Mouse (Mus musculus): Measurements from ENCODE around the gene Sec23a.
"Not testable (repeated sequence)": the region's sequence is repeated elsewhere in the genome, so short reads cannot be mapped to it uniquely, and the experiment has no call there.

The Sec23a gene

DNA sequence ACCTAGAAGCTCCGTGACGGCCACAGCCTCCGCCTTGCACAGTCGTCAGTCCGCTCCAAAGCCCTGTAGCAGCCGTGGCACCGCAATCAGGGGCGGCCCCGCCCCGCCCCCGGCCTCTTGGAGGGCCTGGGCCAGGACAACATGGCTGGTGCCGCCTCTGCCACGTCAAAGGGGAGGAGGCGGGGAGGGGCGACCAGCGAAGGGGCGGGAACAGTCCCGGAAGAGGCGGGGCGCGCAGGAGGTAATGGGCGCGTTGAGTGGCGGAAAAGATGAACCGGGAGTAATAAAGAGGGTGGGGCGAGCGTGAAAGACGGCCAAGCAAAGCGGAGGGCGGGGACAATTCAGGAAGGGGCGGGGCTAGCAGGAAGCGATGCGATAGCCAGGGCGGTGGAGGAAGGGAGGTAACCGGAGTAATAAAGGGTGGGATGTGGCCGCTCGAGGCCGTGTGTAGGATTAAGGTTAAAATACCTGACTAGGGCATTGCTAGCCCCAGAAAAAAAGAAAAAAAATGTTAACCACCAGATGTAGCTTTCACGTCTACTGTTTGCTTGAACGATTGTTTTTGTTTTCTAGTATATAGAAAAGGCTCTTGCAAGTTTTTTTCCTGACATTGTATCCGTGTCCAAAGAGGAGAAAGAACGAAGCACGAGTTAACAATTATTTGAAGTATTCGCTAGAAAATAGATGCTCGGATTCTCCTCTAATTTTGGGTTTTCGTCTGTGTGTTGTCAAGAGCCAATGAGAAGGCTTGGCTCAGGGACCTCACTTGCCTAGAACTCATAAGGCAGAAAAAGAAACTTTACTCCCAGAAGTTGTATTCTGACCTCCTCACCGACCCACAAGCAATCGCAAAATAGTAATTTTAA, at the start of gene Sec23a:
Gene Sec23a (minus strand): TSS at position 174 of the 866 bp plus-strand sequence.
- peak; percentile 82 for DNase-seq (ENCODE audit: extremely low read depth, low read depth)

DNA sequence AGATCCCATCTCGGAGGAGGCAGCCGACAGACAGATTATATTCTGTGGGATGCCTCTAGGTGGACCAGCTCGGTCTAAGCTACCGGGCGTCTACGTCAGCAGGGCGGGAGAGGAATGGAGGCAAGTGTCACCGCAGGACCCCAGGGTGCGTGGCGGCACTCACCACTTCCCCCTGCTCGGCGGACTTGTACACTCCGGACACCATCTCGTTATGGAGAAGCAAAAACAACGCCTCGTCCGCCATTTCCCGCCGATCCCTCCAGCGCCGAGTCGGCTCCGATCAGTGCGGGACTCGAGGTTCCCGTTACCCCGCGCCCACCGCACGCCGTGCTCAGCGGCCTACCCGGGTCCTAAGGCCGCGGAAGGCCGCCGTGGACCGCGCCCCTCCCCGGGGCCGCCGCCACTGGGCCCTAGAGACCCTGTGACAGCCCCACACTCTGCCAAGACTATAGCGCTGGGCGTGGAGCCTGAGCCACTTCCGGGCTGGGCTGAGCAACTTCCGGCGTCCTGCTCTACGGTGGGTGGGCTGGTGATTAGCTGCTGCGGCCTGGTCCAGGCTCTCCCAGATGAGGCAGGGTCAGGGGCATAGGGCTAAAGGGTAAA, 49.3 kb upstream of the Sec23a start, which contains the start of gene Trappc6b:
Gene Trappc6b (minus strand): TSS at position 480 of the 603 bp plus-strand sequence.
- peak; percentile 55 for DNase-seq (ENCODE audit: extremely low read depth, low read depth)

DNA sequence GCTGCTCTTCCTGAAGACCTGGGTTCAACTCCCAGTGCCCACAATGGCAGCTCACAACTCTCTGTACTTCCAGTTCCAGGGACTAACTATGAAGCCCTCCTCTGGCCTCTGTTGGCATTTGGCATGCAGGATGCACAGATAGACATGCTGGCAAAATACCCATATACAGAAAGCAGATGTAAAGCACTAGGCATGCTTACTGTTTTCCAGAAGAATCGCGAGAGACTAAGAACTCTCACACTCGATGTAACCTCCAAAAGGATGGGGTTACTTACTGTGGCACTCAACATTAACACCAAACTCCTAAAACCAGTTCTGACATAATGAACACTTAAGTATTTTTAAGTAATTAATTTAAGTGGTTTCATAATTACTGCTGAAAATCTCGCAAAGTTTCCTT, 48.5 kb upstream of the Sec23a start:
- peak; percentile 39 for DNase-seq (ENCODE audit: extremely low read depth, low read depth)

DNA sequence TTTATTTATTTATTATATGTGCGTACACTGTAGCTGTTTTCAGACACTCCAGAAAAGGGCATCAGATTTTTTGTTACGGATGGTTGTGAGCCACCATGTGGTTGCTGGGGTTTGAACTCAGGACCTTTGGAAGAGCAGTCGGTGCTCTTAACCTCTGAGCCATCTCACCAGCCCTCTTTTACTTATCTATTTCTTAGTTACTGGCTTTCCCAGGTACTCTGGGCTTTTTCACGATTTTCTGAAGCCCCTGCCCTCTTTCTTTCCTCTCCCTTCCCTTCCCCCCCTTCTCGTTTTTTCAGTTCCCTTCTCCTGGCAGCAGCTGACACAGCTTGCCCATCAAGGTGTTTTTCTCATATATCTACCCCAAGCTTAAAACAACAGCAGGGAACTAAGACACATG, 46.4 kb upstream of the Sec23a start:
- DNase-seq (ENCODE audit: extremely low read depth, low read depth): not testable (repeated sequence)

DNA sequence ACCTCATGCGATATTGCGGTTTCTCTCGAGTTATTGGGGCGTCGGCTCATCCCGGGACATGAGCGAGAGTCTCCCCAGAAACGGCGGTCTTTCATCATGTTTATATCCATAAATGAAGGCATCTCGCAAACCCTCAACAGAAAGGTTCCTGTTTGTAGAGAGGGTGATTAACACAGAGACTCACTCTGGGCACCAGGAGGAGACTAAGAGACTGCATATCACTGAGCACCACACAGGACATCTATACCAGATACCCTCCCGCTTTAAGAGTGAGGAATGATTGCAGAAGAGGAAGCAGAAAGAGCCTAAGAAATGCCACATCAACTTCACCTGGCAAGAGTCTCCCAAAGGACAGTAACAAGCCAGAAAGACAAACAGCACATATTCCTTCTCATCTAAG, 44.4 kb upstream of the Sec23a start:
- peak; percentile 93 for DNase-seq (ENCODE audit: extremely low read depth, low read depth)

DNA sequence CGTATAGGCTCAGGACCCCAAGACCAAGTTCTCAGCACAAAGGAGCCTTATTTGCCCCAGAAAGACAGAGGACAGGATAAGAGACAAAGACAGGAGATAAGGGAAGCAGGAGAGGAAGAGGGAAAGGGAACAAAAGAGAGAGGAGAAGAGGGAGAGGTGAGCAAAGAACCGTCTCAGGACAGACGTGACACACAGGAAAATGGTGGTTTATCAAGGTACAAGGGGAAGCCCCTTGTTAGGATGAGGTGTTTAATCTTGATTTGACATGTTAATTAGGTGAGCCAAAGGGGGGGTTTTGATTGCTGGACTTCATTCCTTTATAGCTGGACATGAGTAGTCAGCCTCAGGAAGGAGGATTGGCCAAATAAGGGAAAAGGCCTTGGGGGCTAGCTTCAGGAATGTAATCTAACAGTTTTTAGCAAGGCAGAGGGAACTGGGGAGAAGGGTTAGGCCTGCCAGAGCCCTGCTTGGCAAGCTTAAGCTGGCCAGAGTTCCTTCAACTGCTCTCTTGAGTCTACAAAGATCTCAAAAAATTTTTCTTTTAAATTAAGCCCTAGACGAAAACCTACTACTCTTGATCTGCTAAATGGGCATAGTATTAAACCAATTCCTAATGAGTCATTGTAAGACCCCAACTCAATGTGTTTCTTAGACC, 43.5 kb upstream of the Sec23a start:
- DNase-seq (ENCODE audit: extremely low read depth, low read depth): no peak

DNA sequence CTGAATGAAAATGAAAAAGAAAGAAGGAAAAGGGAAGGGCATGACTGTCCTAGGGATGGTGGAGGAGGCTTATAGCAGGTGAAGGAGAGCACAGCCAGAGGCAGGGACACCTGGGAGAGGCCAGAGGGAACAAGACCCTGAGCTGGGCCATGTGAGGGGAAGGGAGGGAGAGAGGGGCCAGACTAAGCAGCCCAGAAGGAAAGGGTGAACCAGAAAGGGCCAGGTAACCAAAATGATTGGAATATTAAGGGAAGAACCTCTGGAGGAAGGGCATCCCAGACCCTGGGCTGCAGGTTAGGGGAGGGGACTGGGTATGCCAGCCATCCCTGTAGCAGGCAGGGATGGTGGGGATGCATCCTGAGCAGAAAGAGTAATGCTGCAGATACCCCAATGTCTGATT, 42.2 kb upstream of the Sec23a start:
- DNase-seq (ENCODE audit: extremely low read depth, low read depth): no peak

DNA sequence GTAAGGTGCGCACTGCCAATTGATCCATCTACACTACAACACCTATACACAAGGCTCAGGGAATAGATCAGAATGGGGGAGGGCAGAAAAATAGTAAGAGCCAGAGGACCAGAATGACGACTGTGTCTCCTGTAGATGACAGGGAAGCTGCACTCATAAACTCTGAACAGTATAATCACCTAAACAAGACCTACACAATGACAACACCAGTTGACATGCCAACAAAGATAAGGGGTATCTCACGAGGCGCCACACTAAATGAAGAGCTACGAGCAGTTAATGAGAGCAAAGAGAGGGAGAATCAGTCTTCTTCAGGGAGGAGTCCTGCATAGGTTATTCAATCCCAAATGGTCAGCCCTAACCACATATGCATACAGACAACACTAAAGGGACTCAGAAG, 41.3 kb upstream of the Sec23a start:
- peak; percentile 48 for DNase-seq (ENCODE audit: extremely low read depth, low read depth)

DNA sequence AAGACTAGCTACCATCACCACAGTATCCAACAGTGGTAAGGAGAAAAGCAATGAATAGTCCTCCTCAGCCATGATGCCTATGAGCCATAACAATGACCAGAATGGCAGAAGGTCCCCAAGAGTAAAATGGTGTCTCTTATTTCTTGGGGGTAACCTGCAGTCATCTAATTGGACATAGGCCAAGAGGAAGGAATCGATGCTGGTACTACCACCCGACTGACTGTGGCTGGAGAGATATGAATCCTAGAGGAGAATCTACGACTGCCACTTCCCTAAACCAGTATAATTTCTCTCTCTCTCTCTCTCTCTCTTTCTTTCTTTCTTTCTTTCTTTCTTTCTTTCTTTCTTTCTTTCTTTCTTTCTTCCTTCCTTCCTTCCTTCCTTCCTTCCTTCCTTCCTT, 40.7 kb upstream of the Sec23a start:
- peak; percentile 76 for DNase-seq (ENCODE audit: extremely low read depth, low read depth)

DNA sequence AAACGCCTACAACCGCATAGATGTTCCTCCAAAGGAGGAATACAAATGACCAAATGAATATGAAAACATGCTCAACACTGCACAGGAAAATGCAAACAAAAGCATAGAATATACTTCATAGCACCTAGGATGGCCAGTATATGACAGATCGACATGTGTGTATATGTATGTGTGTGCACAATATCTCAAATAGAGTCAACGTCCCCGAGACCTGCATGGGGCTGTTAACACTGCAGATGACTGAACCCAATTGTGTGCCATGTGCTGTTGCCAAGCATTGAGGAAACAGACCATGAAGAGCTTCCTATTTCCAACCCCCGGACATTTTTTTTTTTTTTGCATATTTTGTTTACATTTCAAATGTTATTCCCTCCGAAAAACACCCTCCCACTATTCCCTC, 29.0 kb upstream of the Sec23a start:
- no peak for DNase-seq (ENCODE audit: extremely low read depth, low read depth)

DNA sequence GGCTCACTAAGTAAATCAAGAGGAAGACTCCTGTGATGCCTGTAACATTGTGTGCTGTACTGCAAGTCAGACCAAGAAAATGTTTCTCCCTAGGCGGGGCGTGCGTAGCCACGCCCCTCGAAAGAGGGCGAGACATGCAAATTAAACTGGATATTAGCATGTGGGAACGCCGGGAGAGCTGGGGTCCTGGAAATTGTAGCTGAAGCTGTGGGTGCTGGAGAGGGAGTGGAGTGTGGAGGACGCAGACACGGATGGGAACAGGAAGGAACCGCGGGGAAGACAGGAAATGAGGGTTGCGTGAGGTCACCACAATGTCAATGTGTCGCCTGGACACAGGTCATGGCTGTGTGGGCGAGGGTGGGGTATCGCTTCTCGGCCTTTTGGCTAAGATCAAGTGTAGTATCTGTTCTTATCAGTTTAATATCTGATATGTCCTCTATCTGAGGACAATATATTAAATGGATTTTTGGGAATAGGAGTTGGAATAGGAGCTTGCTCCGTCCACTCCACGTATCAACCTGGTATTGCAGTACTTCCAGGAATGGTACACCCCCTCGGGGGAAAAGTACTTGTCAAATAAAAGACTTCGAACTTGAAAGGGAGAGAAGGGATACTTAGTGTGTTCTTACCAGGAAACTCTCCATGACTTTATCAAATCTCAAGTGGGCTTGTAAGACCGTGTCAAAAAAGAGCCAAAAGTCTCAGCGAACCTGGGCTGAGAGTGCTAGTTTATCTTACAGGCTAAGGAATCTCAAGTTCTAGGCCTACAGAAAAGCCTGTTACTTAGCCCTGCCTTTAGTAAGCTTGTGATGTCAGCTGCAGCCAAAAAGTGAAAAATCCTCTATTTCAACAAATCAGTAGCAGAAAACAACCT, 28.4 kb upstream of the Sec23a start:
- peak; percentile 100 for DNase-seq (ENCODE audit: extremely low read depth, low read depth)

DNA sequence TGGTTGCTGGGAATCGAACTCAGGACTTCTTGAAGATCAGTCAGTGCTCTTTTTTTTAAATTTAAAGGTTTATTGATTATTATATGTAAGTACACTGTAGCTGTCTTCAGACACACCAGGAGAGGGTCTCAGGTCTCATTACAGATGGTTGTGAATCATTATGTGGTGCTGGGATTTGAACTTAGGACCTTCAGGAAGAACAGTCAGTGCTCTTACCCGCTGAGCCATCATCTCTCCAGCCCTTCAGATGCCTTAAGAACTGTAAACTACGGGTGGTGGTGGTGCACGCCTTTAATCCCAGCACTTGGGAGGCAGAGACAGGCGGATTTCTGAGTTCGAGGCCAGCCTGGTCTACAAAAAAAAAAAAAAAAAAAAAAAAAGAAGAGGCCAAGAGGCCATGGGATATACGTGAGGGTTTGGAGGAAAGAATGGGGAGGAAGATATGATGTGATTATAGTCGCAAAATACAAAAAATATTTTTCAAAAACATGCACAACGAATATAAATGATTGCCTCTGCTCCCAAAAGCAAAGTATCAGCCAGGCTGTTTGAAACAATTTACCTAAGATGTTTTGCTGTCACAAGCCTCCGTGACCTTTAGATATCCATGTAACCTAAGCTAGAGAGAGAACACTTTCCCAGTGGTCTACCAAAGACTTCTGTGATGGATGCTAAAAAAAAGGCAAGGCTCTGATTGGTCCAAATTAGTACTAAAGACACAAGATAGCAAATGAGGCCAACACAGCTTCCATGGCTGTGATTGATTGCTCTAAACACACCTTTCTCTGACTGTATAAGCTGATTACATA, 27.5 kb upstream of the Sec23a start:
- no peak for DNase-seq (ENCODE audit: extremely low read depth, low read depth)

DNA sequence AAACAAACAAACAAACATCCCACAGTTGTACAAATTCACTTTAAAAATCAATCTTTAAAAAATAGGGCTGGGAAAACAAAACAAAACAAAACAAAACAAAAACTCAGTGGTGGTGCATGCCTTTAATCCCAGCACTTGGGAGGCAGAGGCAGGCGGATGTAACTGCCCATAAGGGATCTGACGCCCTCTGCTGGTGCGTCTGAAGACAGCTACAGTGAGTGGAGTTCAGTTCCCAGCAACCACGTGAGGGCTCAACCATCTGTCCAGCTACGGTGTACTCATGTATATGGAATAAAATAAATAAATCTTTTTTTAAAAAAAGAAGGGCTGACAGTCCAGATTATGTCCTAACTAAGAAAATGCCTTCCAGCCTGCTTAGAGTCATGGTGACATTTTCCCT, 20.3 kb upstream of the Sec23a start:
- DNase-seq (ENCODE audit: extremely low read depth, low read depth): no peak

DNA sequence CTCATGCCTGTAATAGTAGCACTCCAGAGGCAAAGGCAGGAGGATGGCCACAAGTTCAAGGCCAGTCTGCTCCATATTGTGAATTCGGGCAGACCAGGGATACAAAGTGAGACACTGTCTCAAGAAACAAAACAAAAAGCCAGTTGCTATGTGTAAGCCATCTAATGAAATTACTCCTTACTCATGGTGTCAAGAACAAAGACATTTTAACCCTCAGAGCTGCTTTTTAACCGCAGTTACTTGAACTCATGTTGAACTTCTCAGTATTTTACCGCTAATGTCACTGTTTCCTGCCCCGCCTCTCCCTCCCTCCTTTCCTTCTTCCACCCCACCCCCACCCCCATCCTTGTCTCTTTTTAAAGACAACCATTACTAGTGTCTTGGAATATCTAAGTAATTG, 9.5 kb upstream of the Sec23a start:
- DNase-seq (ENCODE audit: extremely low read depth, low read depth): no peak

DNA sequence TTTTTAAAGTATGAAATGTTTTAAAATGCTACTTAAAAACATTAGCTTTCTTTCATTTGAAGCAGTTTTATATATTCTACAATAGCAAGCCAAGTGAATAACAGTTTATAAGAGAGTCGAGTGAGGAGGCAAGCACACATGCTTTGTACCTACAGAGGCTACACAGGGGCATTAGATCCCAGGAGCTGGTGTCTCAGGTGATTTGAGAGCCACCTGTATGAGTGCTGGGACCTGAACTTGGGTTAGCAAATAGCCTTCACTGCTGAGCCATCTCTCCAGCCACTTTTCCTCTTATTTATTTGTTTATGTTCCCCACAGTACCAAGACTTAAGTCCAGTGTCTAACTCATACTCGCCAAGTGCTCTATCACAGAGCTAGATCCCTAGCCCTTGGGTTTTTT, 8.1 kb upstream of the Sec23a start:
- no peak for DNase-seq (ENCODE audit: extremely low read depth, low read depth)

DNA sequence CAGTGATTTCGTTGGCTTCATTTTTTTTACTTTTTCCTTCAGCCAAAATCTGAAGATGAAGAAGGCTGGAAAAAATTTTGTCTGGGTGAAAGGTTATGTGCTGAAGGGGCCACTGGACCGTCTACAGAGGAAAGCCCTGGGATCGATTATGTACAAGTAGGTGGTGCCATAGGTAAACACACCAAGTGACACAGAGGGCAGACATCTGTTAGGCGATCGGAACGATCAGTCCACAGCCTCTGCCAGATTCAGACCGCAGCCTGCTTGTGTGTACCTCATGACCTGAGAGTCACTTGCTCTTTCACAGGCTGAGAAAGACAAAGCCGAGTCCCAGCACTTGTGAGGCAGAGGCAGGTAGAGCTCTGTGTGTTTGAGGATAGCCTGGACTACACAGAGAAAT, 6.2 kb upstream of the Sec23a start:
- no peak for DNase-seq (ENCODE audit: extremely low read depth, low read depth)

DNA sequence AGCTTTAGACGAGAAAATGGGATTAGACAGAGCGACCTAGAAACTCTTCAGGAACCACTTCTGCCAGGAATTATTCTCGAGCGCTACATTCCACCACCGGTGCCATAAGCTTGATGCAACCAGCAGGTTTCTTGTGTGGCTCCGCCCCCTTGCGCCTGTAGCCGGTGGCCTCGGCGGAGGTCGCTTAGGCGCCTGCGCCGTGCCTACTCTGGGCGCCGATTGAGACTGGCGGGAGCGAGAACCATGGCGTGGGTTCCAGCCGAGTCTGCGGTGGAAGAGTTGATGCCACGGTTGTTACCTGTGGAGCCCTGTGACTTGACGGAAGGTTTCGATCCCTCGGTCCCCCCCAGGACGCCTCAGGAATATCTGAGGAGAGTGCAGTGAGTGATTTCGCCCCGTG, 1.4 kb upstream of the Sec23a start, which contains the start of gene Gemin2:
Gene Gemin2 (plus strand): TSS at position 160 of the 400 bp plus-strand sequence.
- DNase-seq (ENCODE audit: extremely low read depth, low read depth): peak; percentile 87

DNA sequence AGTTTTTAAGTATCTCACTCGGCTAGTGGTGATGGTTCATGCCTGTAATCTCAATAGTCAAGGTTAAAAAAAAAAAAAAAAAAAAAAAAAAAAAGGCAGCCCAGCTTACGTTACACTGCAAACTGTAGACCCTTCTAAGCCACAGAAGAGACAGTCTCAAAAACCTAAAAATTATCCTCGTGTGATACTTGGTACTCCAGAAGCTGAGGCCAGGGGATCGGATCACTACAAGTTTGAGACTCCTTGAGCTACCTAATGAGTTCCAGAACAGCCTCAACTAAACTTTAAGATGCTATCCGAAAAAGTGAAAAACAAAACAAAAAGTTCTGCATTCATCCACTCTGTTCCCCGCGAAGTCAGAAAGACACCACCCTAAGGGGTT, 884 bp upstream of the Sec23a start:
- DNase-seq (ENCODE audit: extremely low read depth, low read depth): peak; percentile 44

DNA sequence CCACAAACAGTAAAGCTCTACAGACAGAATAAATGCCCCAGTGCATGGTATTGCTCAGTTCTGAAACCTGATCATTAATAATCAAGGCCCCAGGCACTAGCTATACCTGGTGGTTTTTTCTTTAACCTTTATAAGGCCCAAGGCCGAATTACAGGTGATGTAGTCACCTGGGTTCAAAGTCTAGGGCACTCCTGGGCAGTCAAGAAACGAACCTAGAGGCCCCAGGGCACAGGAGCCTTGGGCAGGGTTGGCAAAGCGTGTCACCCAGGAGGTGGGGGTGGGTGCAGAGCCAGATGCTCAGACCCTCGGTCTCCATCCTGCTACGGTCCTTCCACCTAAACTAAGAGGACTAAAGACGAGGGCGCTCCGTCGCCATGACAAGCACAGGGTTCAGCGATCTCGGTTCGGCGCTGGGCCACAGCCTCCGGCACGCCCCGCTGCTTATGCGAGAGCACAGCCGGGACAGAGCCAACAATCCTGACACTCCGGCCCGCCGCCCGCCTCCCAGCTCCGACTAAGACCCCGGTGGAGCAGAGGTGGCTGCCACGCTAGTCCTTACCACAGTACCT, 458 bp downstream of the Sec23a start:
- DNase-seq (ENCODE audit: extremely low read depth, low read depth): no peak

DNA sequence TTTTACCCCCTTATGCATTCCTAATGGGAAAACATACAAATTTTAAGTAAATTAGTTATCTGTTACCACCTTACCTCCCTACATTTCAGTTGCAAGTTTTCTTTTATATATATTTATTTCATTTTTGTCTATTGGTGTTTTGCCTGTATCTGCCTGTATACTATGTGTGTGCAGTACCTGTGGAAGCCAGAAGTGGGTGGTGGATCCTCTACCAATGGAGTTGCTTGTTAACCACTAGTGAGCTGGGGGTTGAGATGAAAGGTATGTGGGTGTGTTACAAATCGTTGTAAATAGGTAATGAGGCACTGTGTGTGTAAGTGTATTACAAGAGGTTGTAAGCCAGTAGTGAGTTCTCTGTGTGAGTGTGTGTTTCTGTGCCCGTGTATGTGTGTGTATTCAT, 1.3 kb downstream of the Sec23a start:
- peak; percentile 11 for DNase-seq (ENCODE audit: extremely low read depth, low read depth)
